Mouse (Mus musculus) bone marrow, adult 2 months (tissue): ENCODE measurements at regions not wholly inside any gene's neighbourhood (a gene's known extent, or its start where the extent isn't known, plus 50 kb on each side); places are given as distances from the start of the nearest gene placed in this dataset.

Experiments
- H3K27ac ChIP-seq: fragments of 200-500 bp; 2 replicates; pipeline ENCODE4 v1.5.1; 2012; ENCODE audit warnings: low read depth, mild to moderate bottlenecking, control low read depth, inconsistent platforms, low read length; ENCODE audit not compliant: control insufficient read depth, poor library complexity, insufficient read depth
- H3K4me1 ChIP-seq: fragments of 200-500 bp; 2 replicates; pipeline ENCODE4 v1.6.1; 2011; ENCODE audit warnings: low read length; ENCODE audit not compliant: control insufficient read depth, insufficient read depth
- H3K4me3 ChIP-seq: fragments of 200-500 bp; replicated peaks from 2 replicates; pipeline ENCODE3; 2011; ENCODE audit warnings: mild to moderate bottlenecking, low read depth, low read length, control low read depth; ENCODE audit not compliant: control insufficient read depth
- CTCF ChIP-seq: fragments of 200-500 bp; IDR thresholded peaks from 2 replicates; pipeline ENCODE4 v1.5.1; 2011; ENCODE audit warnings: low read length, control low read depth; ENCODE audit not compliant: control insufficient read depth, insufficient read depth
- POLR2A ChIP-seq: fragments of 200-500 bp; IDR thresholded peaks from 2 replicates; pipeline ENCODE4 v1.6.1; 2011; ENCODE audit warnings: low read depth, mild to moderate bottlenecking, control low read depth, low read length, borderline replicate concordance; ENCODE audit not compliant: control insufficient read depth
- WGBS: fragments of 180-500 bp; shearing (Covaris S2); methylation state at CpG from one replicate; pipeline ENCODE4 v1.1.7; 2018; 5-methylcytosine and 5-hydroxymethylcytosine counted together

DNA sequence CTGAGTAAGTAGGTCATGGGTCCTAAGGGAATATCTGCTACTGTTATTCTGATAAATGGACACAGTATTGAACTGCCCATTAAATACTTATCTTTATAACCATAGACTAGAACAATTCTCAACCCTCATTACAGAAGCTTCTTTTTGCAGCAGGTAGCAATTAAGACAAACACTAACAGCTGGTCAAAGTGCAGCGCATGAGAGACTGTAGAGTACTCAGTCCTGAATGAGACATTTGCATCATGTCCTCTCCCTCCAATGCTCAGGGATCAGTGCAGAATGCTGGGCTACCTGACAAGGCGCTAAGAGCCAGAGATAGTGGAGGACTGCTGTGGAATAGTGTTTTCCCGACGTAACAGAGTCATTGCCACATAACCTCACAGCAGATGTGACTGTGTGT lies 162.5 kb upstream of the Prep start:
- Histone ChIP-seq H3K4me1 (no peaks in the 10 kb centered on the region; the same call in 1 of the 2 replicates), H3K27ac (no peak overlapping the region), H3K4me3 (no peak overlapping the region)
- 87% methylated on average over 4 of the region's 4 CpGs for WGBS
- TF ChIP-seq POLR2A = no peak
- TF ChIP-seq CTCF = no peak

DNA sequence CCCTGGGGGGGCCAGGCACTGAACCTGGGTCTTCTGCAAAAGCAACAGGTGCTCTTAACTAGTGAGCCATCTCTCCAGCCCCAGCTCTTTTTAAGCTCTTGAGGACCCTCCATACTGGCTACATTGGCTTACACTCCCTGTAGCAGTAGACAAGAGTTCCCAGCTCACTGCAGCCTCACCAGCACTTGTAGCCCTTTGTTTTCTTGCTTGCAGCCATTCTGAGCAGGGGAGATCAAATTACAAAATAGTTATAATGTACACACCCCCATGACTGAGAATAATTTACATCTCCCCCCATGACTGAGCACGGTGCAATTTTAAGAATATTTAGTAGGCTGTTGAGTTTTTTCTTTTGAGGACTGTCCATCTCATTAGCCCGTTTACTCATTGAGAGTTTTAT lies 165.8 kb upstream of the Prep start:
- Histone ChIP-seq H3K27ac (no peak overlapping the region), H3K4me3 (no peak overlapping the region), H3K4me1 (no peaks in the 10 kb centered on the region; the same call in 1 of the 2 replicates)
- TF ChIP-seq CTCF (no peak), POLR2A (no peak)
- WGBS = 71% methylated on average over 2 of the region's 2 CpGs

DNA sequence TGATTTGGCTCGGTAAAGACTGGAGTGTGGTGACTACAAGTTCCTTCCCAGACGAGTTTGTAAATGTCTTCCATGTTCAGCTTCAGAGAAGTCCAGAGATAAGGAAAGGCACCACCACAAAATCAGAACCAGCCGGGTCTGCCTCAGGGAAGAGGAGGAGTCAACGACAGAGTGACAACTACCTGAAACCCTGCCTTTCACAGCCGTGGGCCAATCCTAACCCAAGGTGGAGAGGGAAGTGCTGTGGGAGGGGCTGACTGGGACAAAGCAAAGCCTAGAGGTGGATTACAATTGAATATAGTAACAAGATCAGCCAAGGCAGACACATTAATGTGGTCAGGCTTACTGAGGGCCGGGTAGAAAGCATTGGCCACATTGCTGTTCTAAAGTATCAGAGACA lies 174.9 kb upstream of the Prep start:
- no peak overlapping the region for H3K4me3 ChIP-seq
- TF ChIP-seq POLR2A = no peak
- TF ChIP-seq CTCF = no peak
- no peak overlapping the region for H3K27ac ChIP-seq
- no peaks in the 10 kb centered on the region for H3K4me1 ChIP-seq
- WGBS = 63% methylated on average over 6 of the region's 6 CpGs

GRCm38 (mm10) chr10:44887081-44887683 lies 179.8 kb upstream of the Prep start:
- Histone ChIP-seq H3K27ac (0 out of 2 replicates have a peak overlapping the region, but pooled peaks have one; percentile 39), H3K4me1 (no peaks in the 10 kb centered on the region), H3K4me3 (no peak overlapping the region)
- no peak for TF ChIP-seq POLR2A
- no peak for TF ChIP-seq CTCF
- 66% methylated on average over 14 of the region's 14 CpGs for WGBS

- Histone ChIP-seq H3K4me3 (no peak overlapping the region), H3K4me1 (no peaks in the 10 kb centered on the region), H3K27ac (no peak overlapping the region)
- no peak for TF ChIP-seq POLR2A
- no peak for TF ChIP-seq CTCF
- 70% methylated on average over 2 of the region's 2 CpGs for WGBS
These were observed 185.0 kb upstream of the Prep start for GRCm38 (mm10) chr10:44881967-44882366.

DNA sequence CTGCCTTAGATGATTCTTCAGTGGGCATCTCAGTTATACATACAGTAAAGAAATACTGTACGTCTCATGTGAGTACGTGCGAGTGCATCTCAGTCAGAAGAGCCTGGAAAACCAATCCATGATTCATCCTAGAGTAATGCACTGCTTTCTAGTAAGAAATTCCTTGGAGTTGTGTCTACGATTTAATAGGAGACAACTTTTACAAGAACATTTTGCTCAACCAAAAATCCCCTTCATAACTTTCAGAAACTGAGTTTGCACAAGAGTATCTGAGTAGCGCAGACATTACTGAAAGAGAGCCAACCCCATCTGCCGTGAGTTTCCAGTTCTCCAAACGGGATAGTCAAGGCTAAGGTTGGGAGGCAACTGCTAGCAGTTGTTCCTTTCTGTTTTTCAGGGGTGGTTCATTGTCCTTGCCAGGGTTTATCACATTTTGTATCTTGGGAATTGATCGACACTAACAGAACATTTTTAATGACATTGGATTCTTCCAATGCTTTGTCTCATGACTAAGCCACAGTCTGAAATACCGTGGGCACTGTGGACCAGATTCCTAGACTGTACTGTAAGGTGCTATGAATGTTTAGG lies 189.8 kb upstream of the Prep start:
- WGBS = 83% methylated on average over 9 of the region's 9 CpGs
- TF ChIP-seq CTCF (no peak), POLR2A (no peak)
- Histone ChIP-seq H3K4me3 (no peak overlapping the region), H3K27ac (no peak overlapping the region), H3K4me1 (no peaks in the 10 kb centered on the region)

DNA sequence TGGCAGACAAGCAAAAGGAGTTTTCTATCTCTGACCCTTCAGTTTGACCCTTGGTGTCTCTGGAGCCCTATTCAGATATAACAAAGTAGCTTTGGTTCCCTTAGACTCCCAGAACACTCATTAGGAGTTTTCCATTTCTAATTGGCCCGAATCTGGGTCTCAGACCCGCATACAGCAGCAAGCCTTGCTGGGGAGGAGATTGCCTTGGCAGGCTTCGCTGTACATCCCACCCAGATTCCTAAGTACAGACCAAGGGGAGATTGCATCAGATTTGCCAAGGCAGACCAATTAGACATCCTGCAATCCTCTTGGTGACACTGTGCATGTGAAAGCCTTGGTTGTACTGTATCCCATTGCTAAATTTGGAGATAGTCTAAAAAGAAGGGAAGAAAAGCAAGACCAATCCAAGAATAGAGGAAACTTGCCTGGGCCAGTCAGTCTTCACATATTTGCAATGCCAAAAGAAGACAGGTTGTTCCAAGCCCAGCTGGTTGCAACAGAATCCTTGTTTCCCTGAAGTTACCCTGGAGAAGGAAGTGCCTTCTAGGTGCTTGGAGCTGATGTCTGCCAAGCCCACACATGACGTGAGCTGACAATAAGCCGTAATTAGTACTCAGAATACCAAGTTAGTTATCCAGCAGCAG lies 193.2 kb upstream of the Prep start:
- TF ChIP-seq CTCF (no peak), POLR2A (no peak)
- no peaks in the 10 kb centered on the region for H3K4me1 ChIP-seq
- 91% methylated on average over 5 of the region's 5 CpGs for WGBS

DNA sequence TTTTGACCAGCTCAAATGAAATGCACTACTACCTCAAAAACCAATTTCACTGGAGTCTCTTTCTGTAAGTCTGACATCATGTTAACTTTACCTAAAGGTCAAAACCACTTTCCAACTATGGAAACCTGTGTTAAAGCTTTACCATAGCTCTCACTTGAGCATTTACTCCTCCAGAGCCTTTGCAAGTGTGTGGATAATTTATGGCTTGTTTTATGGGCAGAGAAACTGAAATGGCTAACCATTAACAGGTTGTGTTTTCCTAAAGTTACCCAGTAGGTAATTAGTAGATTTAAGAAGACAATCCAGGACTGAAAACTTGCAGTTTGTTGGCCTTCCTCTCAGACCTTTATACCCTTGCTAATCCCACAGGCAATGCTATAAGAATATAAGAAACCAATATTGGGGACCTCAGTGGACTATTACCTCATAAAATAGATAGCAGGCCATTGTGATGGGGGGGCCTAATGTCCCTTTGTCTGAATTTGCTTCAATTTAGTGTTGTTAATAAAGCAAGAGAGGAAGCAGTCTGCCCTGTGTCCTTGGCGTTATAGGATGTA lies 202.7 kb upstream of the Prep start:
- Histone ChIP-seq H3K4me3 (no peak overlapping the region), H3K4me1 (no peaks in the 10 kb centered on the region), H3K27ac (no peak overlapping the region)
- TF ChIP-seq CTCF (no peak), POLR2A (no peak)
- 81% methylated on average over 1 of the region's 1 CpGs for WGBS

More for the DNA sequence above, 193.2 kb upstream of the Prep start:
- H3K4me3 ChIP-seq = no peak overlapping the region
- H3K27ac ChIP-seq = no peak overlapping the region
